Mouse (Mus musculus) testis, adult 2 months (tissue): Measurements from ENCODE around the gene Ube2n.

Experiments used
- CTCF ChIP-seq: fragments of 200-500 bp; IDR thresholded peaks from 2 replicates; pipeline ENCODE4 v1.5.1; 2012; ENCODE audit warnings: low read depth, mild to moderate bottlenecking, inconsistent platforms, low read length, moderate library complexity; ENCODE audit not compliant: control insufficient read depth, insufficient read depth, insufficient replicate concordance
- POLR2A ChIP-seq: fragments of 200-500 bp; IDR thresholded peaks from 2 replicates; pipeline ENCODE4 v1.6.1; 2012; ENCODE audit warnings: low read depth, mild to moderate bottlenecking, inconsistent platforms, low read length, moderate library complexity; ENCODE audit not compliant: control insufficient read depth

- TF ChIP-seq CTCF (no peak), POLR2A (no peak)
Observed at GRCm38 (mm10) chr10:95574994-95575393, 60.0 kb downstream of the Ube2n start.
